Mouse (Mus musculus) right cerebral cortex, postnatal 25 days (tissue): ENCODE results near the gene Chrm3.

Experiments
- DNase-seq: peaks from one replicate; pipeline ENCODE4 v3.0.0; 2022

The Chrm3 gene

GRCm38 (mm10) chr13:10235391-10236169 is 125.1 kb downstream of the Chrm3 start:
- no peak for DNase-seq

DNA sequence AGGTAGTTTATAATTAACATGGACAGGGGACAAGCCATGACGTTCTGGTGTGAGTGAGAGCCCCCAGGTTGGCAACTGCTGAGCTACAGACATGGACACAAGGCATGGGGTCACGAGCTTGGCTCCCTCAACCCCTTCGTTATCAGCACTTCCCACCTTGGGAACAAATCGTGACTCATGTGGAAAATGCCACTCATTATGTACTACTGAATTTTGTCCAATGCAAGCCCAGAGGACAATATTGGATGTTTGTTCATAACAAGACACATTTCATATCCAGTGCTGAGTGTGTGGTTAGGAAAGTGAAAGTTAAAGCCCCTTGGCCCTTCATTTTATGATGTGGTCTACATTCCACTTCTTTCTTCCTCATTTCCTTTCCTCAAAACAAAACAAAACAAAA is 140.2 kb downstream of the Chrm3 start:
- DNase-seq = no peak

GRCm38 (mm10) chr13:10212112-10212511 is 148.5 kb downstream of the Chrm3 start:
- DNase-seq = no peak

DNA sequence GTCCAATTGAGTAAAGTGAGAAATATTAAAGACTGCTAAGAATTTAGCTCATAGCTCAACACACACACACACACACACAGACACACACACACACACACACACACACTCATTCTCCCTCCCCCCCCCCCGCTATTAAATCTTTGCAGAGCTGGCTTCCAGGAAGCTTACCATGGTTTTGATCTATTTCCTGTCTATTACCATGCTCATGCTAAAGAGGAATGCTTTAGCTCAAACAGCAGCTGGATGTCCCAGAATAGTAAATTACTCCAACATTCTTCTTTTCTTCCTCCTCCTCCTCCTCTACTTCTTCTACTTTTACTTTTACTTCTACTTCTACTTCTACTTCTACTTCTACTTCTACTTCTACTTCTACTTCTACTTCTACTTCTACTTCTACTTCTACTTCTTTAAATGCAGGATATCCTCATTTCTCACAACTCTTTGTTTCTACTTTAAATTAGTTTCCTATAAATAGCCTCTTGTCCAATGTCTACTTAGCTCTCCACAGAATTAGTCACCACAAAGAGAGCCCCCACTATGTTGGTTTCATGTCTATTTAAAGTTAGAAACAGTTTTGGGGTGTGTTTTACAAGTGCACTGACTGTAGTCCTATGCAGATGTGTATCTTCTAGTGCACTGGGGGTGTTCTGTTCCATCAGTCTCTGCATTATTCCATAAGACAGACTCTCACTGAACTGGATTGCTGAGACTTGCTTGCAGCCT is 150.0 kb downstream of the Chrm3 start:
- no peak for DNase-seq

DNA sequence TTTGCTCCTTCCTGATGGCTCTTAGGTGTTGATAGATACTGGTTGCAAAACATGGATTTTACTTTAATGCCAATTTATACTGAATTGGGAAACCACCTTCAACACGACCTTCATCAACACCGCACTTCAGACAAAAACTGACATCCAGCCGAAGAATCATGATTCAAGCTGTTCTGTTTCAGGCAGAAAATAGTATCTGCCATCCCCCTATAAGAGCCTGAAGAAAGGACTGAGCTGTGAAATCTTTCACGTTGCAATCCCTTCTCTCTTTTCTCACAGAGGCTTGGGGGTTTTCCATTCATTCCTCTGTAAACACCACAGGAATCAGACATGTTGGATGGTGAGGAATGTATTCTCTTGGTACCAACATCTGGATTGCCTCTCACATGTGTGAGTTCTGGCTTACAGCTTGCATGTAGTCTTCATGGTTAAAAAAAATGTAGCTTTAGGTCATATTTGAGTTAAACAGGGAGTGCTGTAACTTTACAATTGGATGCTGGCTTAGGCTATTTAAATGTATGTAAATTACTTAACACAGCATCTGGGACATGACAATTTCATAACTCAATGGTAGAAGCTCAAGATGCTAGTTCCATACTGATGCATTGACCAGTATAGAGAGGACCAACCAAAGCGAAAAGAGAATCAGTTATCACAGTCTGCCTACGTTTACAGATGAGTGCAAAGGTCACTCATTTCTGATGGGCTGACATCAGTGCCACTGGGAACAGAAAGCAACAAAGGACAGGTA is 161.3 kb downstream of the Chrm3 start:
- no peak for DNase-seq

DNA sequence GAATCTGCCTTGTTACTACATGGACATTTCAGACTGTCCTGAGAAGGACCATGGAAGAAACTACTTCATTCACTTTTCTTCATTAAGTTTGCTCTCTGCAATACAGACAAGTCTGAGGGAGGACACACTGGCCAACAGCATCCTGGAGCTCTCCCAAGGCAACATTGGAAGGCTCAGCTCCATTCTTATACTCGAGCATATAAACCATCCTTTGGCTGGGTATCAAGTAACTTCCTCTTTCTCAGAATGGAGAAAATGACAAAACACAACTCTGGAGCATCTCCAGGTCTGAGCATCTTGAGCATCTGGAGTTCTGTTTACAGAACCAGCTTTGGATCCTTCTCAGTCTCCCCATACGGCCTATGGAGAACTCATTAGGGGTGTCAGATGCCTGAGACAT is 170.8 kb downstream of the Chrm3 start:
- peak; percentile 12 for DNase-seq

DNA sequence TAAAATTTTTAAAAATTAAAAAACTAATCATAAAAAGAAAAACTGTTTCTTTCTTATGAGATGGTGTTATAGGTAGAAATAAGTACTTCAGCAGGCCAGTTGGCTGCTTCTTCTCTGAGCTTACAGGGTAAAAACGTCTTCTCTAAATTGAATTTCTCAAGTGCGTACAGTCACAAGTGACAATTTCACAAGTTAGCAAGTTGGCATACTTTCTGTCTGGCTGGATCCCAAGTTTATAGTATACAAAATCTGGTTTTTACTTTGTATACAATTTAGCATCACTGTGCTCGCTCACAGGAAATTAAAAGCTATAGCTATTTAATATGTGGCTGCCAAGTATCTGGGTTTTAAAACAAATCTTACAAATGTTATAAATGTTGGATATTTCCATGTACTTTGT is 172.7 kb downstream of the Chrm3 start:
- DNase-seq = no peak

DNA sequence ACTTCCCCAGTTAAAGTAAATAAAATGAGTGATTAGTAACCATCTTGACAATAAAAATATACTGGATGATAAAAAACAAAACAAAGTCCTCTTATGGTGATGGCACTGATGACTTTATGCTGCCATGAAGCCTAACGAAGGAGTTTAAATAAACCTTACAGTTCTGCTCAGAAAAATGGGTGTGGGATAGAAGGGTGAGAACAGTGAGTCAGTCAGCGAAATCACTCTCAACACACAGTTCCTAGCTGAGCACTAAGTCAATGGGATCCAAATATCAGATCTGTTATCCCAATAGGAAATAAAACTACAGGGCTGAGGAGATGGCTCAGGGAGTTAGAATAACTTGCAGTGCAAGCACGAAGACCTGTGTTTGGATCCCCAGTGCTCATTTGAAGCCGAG is 176.8 kb downstream of the Chrm3 start:
- DNase-seq = no peak

- DNase-seq = no peak
These were observed 177.9 kb downstream of the Chrm3 start for GRCm38 (mm10) chr13:10182756-10183155.

- DNase-seq = no peak
These were observed 190.1 kb downstream of the Chrm3 start for GRCm38 (mm10) chr13:10170529-10170928.

- DNase-seq = no peak
These were observed 197.3 kb downstream of the Chrm3 start for GRCm38 (mm10) chr13:10163354-10163753.

- no peak for DNase-seq
These were observed 203.2 kb downstream of the Chrm3 start for GRCm38 (mm10) chr13:10157496-10157895.

DNA sequence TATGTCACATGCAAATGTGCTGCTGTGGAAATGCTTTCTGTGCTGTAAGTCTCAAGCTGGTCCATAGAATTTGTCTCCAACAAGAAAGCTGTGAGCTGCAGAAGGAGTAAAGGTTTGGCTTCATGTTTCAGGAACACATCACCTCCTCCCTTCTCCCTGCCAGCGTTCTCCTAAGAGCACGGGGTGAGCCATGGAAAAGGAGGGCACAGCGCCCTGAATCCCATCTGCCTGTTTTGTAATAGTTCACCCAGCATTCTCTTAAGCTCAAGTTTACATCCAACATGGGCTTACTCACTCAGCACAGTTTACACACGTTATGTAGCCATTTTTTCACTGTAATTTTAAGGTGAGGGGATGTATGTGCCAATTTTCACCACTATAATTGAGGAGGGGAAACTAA is 220.1 kb downstream of the Chrm3 start:
- DNase-seq = no peak

DNA sequence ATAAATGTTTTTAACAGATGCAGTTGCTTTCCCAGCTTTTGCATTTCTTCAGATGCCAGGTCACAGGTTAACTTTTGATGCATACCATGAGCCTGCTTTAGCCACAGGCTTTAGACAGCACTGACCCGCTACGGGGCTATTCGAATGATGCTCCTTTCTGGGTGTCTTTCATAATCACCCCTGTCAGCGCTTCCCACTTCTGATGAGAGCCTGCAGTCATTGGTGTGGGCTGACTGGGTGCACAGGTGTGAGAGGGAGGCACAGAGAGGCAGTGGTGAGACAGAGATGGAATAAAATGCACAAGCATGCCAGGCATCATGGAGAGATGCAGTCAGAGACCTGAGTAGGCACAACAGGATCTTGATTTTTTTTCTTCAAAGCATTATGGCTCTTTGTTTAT is 221.8 kb downstream of the Chrm3 start:
- DNase-seq = no peak

- DNase-seq = no peak
These were observed 229.6 kb downstream of the Chrm3 start for GRCm38 (mm10) chr13:10131064-10131463.

DNA sequence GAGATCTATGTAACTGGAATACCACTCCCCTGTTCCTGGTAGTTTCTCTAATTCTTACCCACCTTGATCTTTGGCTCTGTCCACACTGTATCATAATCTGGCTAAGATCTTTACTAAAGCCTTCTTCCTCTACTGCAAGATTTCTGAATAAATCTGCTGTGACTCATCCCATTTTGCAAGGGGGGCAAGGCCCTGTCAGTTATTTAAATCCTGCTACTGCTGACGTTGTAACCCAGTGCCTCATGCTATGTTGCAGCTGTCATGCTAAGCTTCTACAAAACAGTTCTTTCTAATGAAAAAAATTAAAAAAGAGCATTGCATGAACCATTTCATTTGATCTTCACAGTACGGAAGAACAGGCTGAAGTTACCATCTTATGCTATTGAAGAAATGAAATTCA is 248.4 kb downstream of the Chrm3 start:
- no peak for DNase-seq

GRCm38 (mm10) chr13:10109542-10109941 is 251.1 kb downstream of the Chrm3 start:
- DNase-seq = no peak

GRCm38 (mm10) chr13:10107331-10107730 is 253.3 kb downstream of the Chrm3 start:
- DNase-seq = no peak

DNA sequence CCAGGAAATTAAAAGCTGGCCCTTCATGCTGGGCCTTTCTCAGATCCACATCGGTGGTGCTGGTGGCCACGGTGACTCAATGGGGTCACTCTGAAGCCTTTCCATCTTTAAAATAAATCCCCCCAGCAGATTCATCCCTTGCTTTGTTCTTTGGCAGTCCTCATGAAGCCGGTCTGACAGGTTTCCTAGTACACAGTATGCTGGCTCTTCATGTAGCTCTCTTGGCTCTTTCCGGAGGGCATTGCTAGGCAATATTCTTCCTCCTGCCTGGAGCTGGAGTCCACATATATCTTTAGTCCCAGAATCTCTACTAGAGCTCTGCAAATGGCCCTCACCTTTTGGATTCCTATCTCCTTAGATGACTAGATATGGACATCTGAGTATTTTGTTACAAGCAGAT is 269.9 kb downstream of the Chrm3 start:
- DNase-seq = no peak

GRCm38 (mm10) chr13:10086336-10086735 is 274.3 kb downstream of the Chrm3 start:
- DNase-seq = peak; percentile 14

GRCm38 (mm10) chr13:10081896-10082426 is 278.7 kb downstream of the Chrm3 start:
- no peak for DNase-seq

DNA sequence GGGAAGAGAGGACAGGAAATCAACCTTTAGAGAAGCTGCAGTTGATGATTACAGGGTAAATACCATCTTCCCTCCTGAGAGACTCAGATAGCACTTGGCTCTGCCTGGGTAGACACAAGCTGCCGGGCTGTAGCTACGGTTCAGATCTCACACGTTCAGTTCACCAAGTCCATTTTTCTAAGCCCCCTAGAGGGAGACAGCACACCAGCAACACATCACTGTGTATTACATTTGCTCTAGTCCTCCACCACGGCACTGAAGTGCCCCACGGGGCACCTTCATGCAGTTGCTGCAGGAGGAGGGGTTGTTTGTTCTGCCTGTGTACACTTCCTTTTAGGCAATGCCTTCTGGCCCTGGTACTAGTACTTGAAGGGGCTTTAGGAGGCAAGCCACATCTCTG is 289.5 kb downstream of the Chrm3 start:
- peak; percentile 42 for DNase-seq

DNA sequence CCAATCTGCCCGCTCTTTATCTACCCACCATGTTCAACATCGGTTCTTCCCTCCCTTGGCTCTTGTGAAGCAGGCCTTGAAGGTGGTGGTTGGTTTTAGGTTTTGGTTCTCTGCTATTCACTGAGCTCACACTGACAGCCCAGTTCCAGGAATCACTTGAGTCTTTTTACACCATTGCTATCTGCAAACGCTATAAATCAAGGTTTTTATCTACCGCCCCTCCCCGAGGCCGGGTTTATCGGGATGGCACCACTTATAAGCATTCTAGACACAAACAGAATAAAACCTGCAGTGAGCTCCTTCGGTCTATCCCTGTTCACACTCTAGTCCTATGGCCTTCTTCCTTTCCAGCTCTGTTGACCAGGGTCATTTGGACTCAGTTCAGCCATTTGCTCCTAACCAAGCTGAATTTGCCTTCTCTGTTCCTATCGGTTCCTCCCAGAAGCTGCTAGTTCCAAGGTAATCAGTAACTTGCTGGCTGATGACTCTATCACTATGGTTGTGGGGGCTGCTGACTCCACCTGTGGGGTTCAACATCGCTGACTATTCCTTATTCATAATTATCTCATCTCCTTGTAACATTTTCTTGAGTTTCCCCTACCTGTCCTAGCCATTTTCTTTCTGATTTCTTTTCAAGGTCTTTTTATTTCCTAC is 291.6 kb downstream of the Chrm3 start:
- no peak for DNase-seq
